Mouse (Mus musculus): ENCODE measurements around the gene Pald1.

- no peak for TF ChIP-seq CTCF (IDR thresholded peaks at IDR 0.05; ENCODE audit: extremely low read depth, insufficient read depth, low read length)
- TF ChIP-seq POLR2A (IDR thresholded peaks at IDR 0.05; ENCODE audit: extremely low read depth, insufficient read depth, low read length): no peak
Observed at GRCm38 (mm10) chr10:61328927-61329326, 54.4 kb downstream of the Pald1 start.
